Mouse (Mus musculus): ENCODE results near the gene Otud7a.
A peak's percentile ranks its signal among the peaks of the same experiment; 100 is the strongest.

Otud7a gene

GRCm38 (mm10) chr7:63774291-63774690 is 329.7 kb downstream of the Otud7a start:
- peak; percentile 93 for DNase-seq (ENCODE audit: low read depth, low spot score)

- peak; percentile 76 for DNase-seq (ENCODE audit: low read depth, low spot score)
These were observed 332.8 kb downstream of the Otud7a start for GRCm38 (mm10) chr7:63777328-63777727.

GRCm38 (mm10) chr7:63780821-63781220 is 336.3 kb downstream of the Otud7a start:
- no peak for DNase-seq (ENCODE audit: low read depth, low spot score)

GRCm38 (mm10) chr7:63789743-63790142 is 345.2 kb downstream of the Otud7a start:
- DNase-seq (ENCODE audit: low read depth, low spot score) = peak; percentile 44

- peak; percentile 88 for DNase-seq (ENCODE audit: low read depth, low spot score)
These were observed 351.6 kb downstream of the Otud7a start for GRCm38 (mm10) chr7:63796001-63796632.

- DNase-seq (ENCODE audit: low read depth, low spot score) = no peak
These were observed 353.9 kb downstream of the Otud7a start for GRCm38 (mm10) chr7:63798446-63798845.

GRCm38 (mm10) chr7:63799304-63799703 is 354.8 kb downstream of the Otud7a start:
- no peak for DNase-seq (ENCODE audit: low read depth, low spot score)

- DNase-seq (ENCODE audit: low read depth, low spot score) = no peak
These were observed 358.2 kb downstream of the Otud7a start for GRCm38 (mm10) chr7:63802751-63803150.

Measured in brain, adult 2 months (tissue).